Mouse (Mus musculus) mature B cell (primary cell): Measurements from ENCODE around the gene Bnip3.

Experiments used
- in situ Hi-C: fragments of 300-500 bp; cut with MboI; formaldehyde crosslinking; loops from 2 replicates; pipeline ENCODE4 v1.14.3; 2019

Gene Bnip3

DNA sequence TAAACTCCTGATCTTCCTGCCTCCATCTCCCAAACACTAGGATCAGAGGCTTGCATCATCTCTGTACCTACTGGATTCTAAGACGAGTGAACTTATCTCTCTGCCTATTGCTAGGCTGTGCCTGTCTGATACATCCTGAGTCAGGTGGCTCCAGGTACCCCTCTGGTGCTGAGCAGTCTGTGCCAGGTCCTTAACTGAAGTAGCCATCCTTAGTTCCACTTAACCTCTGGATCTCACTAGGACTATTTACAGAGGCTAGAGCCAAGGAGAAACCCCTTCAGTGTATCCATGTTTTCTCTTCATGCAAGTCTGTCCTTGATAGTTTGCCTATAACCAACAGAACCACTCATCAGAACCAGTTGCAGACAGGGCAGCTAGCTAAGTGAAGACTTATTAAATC lies 2.9 kb downstream of the Bnip3 start:
- in situ Hi-C loops: no loop called here

DNA sequence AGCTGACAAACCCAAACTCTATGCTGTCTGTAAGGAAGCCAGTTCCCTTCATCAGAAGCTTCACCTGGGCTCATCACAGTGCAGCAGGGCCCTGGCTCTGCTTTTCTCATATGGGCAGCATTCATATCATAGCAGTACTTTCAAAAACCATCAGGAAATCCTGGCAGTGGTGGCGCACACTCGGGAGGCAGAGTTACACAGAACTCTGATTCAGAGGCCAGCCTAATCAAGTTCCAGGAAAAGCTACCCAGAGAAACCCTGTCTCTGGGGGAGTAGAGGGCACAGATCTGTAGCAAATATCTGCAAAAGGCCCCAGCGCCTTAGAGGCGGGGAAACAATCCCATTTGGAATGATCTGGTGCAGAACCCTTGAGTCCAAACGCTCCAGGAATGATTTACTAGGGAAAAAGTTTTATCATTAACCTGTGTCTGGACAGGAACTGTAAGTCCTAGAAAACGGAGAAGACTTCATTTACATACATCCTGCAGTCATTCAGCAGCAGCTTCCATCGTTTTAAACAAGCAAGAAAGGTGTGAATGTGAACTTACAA lies 5.4 kb downstream of the Bnip3 start:
- in situ Hi-C loops: no loop called here

DNA sequence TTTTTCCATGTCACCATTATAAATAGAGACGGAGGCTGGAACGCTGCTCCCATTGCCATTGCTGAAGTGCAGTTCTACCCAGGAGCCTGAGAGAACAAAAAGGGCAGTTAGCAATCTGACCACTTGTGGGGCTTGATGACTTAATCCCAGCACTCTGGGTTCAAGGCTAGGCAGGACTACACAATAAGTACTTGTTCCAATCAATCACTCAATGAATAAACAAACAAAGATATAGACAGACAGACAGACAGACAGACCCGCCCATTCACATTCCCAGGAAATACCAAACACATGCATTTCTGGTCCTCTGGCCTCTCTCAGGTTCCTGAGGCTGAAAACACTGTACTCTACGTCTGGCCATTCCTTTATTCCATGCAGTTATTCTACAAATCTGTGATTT lies 10.6 kb downstream of the Bnip3 start:
- in situ Hi-C loops: no loop called here

DNA sequence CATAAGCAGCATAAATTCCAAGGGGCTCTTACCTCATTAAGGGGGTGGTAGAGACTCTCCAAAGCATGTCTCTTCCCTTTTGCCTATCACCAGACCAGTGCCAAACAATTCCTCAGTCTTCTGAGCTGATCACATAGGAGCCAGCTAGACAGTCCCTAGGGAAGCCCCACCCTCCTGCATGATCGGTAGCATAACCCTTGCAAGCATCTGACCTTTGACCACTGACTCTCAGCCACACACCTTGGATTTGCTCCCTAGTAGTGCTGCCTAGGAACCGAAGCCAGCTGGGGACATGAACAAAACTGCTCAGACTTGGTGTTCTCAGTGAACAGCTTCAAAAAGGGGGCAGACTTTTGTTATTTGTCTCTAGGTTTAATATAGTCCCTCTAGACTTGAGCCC lies 11.2 kb downstream of the Bnip3 start:
- in situ Hi-C loops: no loop called here

DNA sequence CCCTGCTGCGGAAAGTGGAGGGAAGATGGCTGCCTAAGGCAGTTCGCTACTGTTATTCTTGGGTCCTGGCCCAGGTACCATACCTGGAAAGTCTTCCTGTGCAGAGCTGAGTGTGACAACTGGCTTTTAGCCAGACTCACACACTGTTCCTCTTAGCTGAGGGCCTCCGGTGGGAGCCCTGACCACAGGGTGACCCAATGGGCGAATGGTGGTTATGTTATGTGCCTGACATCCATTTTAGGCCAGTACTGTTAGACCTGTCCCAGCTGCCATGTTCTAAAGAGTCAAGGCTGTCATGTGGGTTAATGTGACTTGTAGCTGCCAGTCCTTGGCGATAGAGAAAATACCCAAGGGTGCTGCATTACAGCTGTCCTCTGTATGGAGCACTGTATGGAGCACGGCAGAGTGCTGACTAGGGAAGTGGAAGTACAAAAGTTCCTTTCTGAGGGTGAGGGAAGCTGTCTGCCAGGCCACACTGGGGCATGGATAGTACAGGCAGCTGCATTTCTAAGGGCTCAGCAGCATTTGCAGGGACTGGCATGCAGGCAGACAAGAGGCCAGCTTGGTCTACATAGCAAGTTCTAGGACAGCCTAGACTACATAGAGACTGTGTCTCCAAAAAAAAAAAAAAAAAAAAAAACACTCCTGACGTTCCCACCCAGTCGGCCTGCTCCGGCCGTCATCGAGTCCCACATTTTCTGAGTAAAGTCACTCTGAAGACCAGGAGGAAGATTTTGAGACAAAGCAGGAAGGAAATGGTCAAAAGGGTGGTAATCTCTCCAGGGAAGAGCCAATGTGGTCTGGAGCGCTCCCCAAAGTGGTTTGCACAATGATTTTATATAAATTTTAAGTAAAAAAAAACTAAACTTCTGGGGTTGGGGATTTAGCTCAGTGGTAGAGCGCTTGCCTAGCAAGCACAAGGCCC lies 23.7 kb downstream of the Bnip3 start:
- in situ Hi-C loops: no loop called here

DNA sequence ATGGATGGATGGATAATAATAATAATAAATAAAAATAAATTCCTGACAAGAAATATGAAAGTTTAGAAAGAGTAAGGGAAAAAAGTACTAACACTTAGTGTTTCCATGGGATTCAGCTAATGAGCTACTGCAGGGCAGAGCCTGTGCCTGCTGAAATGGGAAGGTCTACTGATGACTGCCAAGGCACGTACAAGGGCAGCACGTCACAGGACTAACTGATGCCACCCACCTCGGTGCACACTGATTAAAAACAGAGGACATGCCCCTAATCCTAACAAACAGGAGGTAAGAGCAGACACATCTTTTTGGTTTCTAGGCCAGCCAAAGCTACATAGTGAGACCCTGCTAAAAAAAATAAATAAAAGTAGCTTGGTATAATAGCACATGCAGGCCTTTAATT lies 25.6 kb downstream of the Bnip3 start:
- in situ Hi-C loops: no loop called here

DNA sequence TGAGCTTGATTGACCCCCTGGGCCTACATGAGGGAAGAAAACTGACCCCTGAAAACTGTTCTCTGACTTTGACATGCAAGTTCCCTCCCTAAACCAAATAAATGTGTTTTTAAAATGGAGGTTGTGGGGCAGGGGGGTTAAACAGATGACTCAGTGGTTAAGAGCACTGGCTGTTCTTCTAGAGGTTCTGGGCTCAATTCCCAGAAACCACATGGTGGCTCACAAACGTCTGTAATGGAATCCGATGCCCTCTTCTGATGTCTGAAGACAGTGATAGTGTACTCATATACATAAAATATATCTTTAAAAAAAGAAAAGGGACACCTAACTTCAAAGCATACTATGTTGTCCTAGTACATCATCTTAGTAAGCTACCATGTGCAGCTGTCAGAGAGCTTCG lies 34.3 kb downstream of the Bnip3 start:
- in situ Hi-C loops: no loop called here

DNA sequence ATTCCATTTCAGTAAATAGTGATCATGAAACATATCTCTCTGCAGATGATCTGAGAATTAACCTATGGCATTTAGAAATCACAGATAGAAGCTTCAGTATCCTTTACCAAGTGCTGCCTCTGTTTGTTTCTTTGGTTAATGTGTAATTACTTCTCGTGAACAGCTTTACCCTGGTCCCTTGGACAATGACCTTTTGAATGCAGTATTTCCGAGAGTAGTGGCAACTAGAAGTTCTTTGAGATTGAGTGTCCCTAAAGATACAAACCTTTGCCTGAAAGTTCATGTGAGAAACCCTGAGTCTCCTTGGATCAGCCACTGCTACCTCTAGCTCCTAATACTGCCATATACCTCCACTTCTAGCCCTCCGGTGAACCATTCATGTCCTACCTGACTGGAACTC lies 36.4 kb downstream of the Bnip3 start:
- in situ Hi-C loops: no loop called here

DNA sequence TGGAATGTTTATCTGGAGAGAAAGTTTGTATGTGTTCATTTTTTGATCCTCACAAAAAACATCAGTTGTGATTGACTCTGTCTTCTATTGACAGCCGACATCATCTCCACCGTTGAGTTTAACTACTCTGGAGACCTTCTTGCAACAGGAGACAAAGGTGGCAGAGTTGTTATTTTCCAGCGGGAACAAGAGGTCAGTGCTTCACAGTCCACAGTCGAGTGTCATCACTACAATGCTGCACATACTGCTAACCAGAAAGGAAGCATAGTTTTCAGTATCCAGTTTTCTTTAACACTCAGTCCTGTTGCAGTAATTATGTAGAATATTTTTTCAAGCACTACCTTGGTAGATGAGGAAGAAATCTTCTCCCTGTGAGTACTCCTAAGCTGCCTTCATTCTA lies 41.0 kb downstream of the Bnip3 start:
- in situ Hi-C loops: no loop called here

DNA sequence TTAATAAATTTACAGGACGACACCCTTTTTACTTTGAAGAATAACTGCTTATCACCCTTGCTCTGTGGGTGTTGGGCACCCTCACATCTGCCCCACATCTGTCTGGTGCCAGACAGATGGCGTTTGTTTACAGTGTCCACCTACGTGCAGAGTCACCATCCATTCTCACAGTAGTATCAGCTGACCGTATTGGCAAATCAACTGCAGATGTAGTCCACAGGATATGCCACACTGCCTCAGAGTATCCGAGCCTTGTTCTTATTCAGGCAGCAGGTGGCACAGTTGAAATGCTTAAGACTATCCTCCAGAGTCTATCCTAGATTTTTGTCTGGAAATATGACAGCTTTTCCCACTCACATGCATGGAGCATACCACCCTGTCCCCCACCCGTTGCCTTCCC lies 42.0 kb downstream of the Bnip3 start:
- in situ Hi-C loops: no loop called here

DNA sequence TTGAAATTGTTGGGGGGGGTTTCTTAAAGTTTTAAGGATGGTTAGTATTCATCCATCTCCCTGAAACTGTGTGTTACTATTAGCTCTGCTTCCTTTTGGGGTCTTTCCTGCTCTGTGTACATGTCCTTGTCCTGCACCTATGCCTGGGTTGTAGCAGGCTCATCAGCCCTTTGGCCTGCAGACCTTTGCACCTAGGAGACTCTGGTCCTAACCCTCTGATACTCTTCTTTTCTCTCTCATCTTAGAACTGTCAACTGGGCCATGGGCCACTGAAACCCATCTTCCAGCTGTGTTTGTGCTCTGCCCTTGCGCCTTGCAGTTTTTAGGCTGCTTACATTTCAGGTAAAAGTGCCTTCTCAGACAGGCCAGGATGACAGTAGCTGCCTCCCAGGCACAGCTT lies 44.5 kb downstream of the Bnip3 start:
- in situ Hi-C loops: no loop called here

DNA sequence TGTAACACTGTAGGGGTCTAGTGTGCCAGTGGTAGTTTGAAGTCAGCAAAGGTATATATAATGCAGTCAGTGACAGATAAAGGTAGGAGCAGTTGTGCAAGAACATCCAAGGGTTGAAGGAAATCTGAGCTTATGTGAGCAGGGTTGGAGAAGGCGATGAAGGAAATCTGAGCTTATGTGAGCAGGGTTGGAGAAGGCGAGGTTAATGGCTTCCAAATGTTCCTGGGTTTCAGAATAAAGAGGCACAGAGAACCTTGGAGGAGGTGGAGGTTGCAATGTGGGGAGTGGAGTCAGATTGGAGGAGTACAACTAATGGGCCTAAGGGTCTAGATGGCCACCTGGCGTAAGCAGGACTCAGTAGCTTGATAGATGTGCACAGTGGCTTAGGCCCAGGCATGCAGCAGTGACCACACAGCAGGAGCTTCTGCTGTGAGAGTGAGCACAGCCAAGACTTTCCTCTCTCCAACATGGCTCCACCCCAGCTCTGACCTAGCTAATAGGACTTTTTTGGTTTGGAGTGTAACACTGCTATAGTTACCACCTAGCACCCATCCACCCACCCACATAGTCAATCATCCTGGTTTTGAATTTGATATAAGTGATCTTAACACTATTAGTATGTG lies 45.3 kb downstream of the Bnip3 start:
- in situ Hi-C loops: no loop called here

DNA sequence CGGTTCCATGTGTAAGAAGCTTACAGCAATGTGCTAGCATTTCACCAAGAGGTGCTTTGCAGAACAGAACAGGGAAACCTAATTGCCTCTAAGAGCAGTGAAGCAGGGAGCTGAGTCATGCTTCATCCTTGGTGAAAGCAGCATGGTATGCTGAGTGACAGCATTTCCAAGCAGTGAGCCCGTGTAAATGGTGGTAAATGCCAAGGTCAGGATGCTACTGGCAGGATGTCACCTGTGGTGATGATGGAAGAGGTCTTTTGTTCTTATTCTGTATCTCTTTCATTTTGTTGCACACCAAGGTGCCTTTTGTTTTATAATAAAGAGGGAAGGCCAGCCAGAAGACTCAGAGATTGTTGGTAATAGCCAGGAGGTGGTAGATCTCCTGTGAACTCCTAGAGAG lies 52.6 kb downstream of the Bnip3 start:
- in situ Hi-C loops: no loop called here

DNA sequence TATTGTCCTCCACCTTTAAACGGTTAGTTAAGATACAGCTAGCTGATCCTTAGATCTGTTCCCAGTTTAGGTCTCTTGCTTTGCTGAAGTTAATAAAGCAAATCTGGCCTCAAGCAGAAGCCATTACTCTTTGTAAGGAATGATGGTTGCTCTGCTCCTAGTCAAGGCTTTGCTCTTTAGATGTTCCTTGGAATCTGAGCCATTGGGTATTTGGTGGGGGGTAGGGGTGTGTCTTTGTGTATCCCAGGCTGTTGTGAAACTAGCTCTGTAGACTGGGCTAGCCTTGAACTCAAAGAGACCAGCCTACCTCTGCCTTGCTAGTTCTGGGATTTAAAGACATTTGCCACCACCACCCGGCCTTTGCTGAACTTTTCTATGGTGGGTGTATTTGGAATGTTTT lies 55.1 kb downstream of the Bnip3 start:
- in situ Hi-C loops: no loop called here

DNA sequence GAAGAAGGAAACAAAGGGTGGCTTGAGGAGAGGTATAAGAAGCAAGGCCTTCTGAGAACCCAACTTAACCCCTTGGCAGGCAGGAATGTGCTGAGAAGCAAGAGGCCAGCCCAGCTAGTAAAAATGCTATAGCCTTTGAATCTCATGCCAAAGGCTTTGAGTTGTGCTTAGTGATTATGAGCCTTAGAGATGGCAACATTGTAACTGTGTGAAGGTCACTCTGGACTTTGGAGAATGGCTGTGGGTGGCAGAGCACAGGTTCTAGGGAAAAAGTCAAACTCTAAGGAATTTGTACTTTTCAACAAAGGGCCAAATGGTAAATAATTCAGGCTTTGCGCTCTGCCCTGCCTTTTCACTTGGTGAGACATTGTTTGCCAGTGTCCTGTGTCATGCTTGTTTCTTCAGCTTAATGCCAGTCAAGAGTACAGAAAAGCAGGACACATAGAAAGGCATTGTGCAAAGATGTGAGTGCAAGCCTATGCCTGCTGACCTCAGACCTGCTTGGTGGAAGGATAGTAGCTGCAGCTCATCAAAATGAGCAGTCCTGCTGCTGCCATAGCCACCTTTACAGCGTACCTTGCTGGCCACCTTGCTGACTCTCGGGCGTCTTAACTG lies 55.8 kb downstream of the Bnip3 start:
- in situ Hi-C loops: no loop called here

DNA sequence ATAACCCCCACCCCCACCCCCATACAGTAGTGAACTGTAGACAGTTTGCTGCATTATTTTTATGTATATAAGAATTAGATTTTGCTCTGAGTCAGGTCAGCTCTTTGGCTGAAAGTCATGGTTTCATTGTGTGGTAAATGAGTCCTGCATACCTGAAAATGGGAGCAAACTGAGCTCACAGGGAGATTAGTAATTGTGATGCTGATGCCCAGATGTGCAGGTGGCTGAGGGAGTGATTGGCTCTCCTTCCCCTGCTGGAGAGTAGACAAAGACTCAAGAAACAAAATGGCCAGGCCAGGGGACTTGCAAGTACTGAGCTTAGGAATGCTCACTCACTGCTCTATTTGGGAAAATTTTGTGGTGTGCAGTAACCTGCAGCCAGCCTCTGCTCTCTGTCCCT lies 59.2 kb downstream of the Bnip3 start:
- in situ Hi-C loops: no loop called here

DNA sequence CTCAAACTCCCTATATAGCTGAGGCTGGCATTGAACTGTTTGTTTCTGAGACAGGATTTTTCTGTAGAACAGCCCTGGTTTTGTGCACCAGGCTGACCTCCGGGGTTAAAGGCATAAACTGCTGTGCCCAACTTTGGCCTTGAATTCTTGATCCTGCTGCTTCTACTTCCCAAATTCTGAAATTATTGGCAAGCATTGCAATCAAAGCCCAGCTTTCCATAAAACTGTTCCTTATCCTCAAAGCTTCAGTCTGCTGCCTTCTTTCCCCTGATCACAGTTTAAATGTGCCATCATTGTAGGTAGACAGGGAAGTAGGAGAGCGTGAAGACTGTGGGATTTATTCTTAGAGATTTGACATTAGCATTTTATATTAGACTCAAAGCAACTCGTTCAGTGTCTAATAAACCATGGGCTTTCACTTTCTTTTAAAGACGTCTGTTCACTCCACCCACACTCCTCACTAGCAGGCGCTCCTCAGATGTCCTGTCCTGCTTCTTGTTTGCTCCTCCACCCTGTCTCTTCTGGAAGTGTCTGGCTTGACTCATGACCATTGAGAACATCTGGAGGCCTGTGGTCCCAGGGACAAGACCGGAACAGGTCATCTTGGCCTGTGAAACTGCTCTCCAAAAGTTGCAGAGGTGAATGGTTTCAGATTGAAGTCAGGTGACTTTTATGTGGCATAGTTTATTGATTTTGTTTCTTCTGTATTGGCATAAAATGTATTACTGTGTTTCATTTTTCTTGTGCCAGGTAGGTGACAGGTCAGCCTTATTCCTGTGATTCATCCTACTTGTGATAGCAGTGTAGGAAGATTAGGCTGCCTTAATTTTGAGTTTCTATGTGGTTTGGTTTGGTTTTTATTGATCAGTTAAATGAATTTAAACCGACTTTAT lies 61.0 kb downstream of the Bnip3 start:
- in situ Hi-C loops: no loop called here

DNA sequence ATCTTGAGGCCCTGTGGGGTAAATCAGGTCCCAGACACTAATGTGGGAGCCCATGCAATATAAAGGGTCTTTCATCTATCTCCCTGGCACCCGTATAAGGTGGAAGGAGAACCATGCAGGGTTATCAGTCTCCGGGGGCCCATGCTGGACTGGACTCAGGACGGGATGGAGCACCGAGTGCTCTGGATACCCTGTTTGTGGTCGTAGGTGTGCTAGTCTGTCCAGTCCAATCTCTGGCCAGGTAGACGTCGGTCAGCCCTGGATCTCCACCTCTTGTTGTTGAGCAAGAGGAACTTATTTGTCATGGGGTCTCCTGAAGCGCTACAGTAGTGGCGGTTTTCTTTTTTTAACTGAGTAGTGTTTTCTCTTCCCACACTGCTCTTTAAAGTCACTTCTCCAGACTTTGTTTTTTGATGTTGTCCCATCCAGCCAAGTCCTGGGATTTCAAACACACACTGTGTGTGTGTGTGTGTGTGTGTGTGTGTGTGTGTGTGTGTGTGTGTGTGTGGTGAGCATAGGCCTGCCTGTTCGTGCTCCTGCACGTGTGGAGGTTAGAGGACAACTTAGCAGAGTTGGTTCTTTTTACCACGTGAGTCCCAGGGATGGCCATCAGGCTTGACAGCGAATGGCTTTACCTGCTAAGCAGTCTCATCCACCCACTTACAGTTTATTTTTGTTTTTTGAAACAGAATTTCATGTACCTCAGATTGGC lies 61.8 kb downstream of the Bnip3 start:
- in situ Hi-C loops: no loop called here

DNA sequence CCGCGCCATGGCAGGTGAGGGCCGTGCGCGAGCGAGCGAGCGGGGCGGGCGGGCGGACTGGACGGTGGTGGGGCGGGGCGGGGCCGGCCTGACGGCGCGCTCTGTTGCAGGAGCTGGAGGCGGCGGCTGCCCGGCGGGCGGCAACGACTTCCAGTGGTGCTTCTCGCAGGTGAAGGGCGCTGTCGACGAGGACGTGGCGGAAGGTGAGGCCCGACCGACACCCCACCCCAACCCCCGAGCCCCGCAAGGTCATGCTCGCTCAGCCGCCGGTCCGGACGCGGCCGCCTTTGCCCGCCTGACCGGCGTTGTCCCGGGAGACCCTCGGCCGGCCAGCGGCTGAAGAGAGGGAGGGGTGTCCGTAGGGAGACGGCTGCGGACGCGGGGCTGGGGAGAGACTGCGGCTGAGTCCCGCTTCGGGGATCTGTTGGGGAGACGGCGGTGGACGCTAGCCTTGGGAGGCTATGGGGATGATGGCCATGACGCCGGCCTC lies 62.8 kb downstream of the Bnip3 start:
- in situ Hi-C loops: no loop called here

DNA sequence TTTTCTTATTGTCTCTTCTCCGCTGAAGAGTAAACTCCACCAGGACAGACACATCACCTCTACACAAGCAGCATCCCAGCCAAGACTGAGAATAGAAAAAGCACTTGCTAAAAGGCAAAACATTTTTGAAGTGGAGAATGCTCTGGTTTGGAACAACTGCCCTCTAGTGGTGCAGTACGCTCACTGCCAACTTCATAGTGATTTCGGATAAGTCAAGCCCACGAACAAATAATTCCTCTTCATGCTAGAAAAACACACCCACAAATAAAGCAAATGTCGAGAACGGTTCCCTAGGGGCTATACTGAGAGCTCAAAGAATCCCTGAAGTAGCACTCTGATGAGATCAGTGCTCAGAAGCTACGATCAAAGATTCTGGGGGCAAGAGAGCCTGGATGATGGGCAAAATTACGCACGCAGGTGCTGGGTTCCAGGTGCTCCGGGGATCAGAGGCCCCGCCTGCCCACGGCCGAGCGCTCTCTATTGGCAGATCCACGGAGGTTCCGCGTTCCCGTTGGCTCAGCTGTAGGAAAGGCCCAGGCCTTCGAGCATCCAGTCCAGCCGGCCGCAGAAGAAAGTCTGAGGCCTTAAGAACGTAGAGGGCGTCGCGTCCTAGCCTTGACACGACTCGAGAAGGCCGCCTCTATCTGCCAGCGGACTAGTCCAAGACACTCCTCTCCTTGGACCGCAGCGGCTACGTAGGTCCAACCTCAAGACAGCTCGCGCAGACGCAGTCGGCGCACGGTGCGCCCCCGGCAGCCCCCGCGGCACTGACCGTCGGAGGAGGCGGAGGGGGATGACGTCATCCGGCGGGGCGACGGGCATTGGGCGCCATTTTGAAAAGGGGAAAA lies 63.6 kb downstream of the Bnip3 start, which contains the start of the genes Ppp2r2d and Mapk1ip1:
Gene Ppp2r2d (plus strand): TSS at position 536 of the 848 bp plus-strand sequence.
Gene Mapk1ip1 (minus strand): TSS at position 730 of the 848 bp plus-strand sequence.
- in situ Hi-C loops: no loop called here
